Mouse (Mus musculus): Measurements from ENCODE around the gene Rsph1.
A peak's percentile ranks its signal among the peaks of the same experiment; 100 is the strongest.

The Rsph1 gene

DNA sequence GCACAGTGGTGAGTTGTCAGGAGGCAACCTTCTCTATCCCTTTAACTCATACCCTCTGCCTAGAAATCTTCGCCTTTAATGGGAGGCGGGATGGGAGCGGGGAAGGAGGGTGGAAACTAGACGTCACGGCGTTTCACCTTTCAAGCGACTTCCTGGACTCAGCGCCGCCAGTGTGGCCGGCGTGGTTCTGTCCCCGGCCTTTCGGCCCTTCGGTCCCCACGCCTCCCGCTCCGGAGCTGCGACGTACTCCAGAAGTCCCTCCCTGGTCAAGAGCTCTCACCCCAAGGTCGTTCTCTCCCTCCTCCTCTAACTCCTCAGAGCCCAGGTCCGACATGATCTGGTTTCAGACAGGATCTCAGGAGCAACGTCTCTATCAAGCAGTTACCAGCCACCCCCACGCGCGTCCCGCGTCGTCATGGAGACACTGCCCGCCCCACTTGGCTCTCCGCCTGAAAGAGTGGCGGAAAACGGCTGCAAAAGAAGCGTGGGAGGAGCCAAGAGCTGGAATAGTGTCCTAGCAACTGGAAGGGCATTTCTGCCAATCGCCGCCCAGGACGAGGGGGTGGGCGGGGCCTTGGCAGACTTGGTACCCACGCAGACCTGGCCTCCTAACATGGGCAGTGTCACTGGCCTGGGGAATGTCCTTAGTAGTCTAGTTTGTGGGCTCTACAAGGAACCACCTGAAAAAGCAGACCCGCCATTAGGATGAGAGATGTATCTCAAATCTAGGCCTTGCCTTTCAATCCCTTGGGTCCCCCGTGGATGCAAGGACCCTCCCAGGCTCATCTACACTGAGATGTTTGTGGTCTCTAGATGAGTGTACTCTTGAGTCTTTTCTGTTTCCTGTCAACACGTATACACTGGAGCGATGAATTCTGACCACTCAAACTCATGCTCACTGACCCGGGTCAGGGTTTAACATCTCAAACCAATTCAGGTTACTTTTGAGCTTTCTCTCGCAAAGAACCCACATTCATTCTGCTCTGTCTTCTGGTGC, at the start of gene Rsph1:
TSS of gene Rsph1 (minus strand) at position 462 of the 997 bp plus-strand sequence.
- peak; percentile 92 for DNase-seq

DNA sequence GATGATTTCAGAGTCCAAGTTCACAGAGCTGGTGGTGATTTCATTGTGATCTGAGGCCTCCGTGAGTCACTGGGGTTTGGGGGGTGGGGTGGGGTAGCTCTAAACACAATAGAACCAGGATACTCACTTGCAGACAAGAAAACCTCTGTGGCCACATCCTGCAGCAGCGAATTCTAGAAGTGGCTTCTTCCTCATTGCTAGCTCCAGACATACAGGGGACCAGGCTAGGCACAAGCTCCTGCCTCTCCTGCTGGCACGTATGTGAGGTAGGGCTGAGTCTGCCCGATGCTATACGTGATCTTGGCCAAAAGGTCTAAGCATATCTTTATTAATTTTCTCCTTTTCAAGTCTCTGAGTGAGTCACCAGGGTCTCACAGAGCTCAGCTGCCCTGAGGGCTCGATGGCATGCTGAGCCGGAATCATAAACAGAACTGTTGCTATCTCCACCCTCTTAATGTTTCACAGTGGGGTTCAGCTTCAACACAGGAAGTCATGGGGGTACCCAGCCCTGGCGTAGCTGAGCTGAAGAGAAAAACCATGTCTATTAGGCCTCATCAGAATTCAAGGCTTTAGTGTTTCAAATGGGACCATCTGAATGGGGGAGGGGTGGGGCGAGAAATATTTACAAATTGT, 49.2 kb upstream of the Rsph1 start:
- no peak for DNase-seq

DNA sequence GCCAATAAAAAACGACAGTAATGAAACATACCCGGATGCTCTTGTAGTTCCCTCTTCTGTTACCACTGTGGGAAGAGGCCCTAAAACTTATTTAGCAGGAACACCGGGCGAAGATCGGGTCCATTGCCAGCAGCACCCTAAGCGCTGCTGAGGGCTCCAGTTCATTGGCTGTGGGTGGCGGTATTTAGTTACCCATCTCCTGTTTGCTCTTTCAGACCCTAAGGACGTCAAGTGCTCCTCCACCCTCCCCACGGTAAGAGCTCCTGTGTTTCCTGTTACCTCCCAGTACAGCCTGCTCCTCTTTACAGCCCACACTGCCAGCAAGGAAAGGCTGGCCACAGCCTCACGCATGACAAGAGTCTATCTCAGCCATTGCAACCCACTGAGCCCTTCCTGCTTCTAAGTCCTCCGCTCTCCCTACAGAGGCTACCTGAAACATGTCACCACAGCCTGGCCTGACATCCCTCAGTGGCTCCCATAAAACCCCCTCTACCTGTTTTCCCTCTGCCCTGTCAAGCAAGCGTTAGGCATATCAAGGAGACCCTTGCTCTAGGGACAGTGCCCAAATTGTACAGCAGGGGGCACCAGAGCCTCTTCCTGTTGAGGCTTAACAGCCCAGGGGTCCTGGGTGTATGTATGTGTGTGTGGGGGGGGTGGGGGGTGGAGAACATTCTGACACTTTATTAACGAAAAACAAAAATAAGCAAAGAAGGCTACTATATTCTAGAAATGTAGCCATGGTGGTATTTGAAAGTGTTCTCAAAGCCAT, 48.5 kb upstream of the Rsph1 start:
- no peak for DNase-seq

DNA sequence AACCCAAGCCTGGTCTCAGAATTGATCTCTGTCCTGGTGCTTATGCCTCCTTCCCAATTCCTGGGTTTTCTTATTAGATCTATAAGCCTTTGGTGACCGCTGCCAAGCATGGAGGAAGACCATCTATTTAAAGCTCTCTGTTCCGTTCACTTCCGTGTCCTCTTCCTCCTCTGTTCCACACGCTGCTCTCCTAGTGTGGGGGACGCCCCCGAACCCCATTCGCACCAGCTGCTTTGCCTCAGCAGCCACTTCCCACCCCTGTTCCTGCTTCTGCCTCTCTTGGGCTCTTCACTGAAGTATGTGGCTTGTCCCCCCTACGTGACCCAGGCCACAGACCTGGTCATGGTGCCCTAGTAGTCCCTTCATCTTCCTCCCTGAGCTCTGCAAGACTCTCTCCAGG, 47.0 kb upstream of the Rsph1 start:
- no peak for DNase-seq

DNA sequence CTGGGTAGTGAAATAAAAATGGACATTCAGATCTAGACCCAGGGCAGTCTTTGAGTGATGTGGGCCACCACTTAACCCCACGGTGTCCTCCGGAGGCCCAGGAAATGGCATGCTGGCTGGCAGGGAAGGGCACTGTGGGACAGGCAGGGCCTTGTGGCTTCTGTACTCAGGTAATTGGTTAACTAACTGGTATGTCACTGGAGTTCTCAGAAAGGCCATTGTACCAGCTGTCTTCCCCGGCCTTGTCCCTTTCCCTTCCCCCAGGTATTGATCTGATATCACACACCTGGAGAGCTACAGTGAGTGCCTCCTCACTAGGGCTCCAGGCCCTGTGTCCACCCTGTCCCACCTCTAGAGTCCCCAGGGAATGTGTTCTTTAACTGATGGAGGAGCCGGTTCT, 46.2 kb upstream of the Rsph1 start:
- DNase-seq, result no peak

DNA sequence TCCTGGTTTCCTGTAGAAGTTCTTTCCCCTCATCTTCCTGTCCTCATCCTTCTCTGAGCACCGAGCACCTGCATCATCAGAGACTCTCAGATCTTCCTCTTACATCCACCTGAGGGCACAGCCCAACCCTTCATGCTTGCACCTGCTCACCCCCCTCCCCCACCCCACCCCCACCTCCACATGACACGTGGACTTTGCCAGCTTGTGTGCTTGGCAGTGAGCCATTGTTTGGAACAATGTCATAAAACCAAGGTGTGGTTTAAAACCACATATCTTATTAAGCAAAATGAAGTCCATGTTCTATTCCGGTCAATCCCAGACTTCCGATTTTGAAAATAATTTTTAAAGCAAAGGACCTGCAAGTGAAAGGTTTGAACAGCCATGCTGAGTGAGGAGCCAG, 45.3 kb upstream of the Rsph1 start:
- DNase-seq, result no peak

DNA sequence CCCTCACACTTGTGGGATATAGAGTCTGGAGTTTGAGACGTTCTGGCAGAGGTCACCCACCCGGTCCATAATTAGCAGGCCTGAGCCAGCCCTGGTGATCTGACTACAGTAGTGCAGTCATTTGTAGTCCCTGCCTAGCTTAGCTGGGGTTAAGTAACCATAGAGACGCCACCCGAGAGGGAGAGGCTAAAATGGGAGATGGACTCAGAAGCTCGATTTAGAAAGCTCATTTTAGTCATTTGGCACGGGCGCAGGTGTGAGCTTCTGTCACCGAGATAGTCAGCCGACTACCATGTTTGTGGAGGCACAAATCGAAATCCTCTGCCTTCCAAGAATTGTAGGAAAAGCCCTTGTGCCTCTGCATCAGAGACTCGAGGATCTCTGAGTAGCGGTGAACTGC, 44.2 kb upstream of the Rsph1 start:
- peak; percentile 66 for DNase-seq

DNA sequence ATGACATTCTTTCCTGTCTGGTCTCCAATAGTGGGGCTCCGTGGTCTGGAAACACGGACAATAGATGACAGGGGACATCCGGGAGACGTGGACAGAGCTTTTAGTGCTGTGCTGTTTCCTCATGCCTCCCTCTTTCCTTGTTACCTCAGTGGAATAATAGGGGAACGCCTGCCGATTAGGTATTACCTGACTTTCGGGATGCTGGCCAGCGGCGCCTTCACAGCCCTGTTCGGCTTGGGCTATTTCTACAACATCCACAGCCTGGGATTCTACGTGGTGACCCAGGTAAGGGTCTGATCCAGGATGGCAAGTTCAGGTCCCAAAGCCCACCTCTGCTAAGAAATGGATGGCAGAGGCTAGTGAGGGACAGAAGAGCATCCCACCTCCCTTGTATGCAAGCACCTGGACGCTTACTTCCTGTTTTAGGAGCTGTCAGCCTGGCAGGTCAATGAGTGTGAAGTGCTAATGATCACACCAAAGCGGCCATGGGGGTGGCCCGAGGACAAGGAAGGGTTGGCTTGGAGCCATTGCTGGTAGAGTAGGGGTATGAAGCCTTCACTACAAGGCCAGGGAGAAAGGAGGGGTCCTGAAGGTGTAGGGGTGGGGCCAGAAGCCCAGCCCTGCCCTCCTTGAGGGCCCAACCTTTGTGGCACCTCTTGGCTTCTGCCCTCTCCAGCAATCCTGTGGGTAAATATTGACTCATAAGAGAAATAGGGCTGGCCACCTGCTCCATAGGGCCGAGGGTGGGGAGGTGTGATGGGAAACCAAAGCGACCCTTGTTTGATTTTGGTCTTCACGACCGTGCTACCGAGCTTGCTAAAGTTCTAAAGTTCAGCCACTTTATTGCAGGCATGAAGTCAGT, 42.0 kb upstream of the Rsph1 start:
- no peak for DNase-seq

DNA sequence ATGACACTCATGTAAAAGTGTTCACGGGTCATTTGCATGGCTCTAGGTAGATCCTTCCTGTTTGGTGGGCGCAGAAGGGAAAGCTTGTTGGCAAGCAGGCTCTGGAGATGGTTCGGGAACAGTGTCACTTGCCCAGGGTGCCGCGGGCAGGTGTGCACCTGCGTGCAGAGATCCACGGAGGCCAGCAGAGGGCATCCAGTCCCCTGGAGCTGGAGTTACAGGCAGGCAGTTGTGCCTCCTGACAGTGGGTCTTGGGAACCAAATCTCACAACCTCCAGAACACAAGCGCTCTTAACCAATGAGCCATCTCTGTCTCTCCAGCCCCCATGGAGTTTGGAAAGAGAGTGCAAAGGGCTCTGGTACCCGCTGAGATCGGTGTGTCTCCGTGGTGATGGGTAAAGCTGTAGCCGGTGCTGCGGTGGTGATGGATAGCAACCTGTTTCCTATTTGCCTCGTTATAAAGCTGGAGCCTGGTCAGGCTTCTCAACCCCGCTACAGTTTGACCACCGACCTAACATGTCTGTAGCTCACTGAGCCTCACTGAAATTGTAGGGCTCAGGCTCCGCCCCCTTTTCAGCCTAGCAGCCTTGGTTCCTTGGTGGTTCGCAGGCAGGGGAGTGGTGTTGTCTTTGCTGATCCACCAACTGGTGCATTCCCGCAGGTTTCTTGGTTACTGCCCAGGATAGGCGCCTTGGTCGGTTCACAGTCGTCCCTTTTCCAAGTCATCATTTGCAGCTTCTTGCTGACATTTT, 40.5 kb upstream of the Rsph1 start:
- DNase-seq, result no peak

DNA sequence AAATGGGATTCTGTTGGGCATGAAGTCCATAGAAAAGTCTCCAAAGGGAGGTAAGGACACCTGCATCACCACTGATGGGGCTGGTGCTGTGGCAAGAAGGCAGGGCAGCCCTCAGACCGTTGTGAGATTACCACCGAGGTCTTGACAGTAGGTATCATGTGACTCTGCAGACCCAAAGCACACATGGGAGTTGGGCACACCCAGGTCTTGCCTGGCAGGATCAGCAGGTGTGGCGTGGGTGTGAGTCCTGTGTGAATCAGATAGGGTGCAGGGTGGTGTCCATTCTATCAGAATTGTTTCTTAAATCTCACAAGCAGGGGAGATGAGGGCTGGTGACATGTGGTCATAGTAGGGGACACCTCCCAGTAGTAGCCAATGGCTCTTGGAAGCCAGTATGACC, 39.8 kb upstream of the Rsph1 start:
- DNase-seq, result no peak

DNA sequence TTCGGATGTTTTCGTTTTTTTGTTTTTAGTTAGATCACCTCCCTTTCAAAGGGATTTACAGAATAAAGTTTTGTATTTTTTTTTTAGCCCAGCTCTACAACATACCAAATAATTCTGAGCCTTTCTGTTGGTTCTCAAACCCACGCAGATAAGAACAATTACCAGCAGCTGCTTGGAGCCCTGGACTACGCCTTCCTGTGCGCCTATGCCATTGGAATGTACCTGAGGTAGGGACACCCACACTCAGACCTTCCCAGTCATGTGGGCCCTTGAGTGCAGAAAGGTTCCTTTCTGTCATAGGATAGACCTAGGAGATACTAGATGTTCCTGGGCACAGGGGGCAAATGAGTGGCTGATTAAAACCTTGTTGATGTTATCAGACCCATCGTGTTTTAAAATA, 38.8 kb upstream of the Rsph1 start:
- DNase-seq, result no peak

DNA sequence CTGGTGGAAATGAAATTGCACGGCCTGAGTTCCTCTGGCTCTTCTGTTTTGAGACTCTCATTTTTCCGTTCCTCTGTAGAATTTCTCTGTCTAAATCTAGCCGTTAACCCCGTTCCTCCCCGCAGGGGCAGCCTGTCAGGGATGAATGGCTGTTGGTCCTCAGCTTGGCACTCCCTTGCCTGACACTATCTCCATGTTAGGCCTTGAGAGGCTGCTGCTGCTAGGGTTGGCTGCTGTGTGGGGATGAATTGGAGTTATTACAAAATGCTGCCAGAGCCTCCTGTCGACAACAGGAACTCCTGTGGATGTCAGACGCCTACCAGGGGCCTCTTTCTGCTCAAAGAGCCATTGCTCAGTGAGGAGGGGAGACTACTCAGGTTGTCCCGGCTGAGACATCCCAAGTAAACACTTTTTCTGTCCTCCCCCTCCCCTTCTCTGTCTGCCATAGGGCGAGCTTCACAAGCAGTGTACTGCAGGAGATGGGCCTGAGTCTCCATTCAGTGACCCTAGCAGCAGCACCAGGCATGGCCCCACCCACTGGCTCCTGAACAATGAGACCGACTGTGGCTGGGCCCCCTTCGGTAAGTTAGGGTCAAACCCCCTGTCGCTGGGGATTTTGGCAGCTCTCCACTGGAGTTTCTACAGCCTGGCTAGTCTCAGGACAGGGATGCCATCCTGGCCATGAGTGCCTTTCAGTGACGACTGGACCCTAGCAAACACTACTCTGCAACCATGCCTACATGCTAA, 38.0 kb upstream of the Rsph1 start:
- DNase-seq, result no peak

DNA sequence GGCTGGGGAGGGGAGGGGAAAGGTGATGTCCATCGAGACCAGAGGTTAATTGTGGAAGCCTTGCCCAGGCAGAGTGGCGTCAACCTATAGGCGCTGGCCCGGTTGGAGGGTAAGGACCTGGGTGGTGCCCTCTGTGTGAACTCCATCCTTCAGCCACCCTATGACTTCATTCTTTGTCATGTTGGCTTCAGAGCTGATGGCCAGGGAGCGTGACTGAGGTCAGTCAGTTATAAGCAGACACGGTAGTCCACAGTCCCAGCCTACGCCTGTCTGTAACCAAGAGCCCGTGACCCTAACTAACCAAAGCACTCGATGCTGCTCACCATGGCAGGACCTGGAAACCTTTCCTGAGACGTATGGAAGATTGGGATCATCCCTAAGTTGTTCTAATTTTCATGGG, 35.5 kb upstream of the Rsph1 start:
- no peak for DNase-seq

DNA sequence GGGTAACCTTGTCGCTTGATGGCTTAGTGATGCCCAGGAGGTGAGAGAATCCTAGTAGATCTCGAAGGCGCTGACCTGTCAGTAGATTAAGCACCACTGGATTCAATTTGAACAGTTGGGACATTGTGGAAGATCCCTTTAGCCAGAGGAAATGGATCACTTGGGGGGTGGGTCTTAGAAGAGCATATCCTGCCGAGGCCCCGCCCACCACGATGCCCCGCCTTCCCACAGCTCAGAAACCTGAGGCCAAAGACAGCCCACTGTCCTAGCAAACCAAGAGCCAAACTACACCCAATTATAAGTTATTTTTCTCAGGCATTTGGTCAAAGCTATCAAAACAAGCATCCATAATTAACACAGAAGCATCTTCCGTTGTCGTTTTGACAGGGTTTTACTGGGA, 33.9 kb upstream of the Rsph1 start:
- DNase-seq, result no peak

DNA sequence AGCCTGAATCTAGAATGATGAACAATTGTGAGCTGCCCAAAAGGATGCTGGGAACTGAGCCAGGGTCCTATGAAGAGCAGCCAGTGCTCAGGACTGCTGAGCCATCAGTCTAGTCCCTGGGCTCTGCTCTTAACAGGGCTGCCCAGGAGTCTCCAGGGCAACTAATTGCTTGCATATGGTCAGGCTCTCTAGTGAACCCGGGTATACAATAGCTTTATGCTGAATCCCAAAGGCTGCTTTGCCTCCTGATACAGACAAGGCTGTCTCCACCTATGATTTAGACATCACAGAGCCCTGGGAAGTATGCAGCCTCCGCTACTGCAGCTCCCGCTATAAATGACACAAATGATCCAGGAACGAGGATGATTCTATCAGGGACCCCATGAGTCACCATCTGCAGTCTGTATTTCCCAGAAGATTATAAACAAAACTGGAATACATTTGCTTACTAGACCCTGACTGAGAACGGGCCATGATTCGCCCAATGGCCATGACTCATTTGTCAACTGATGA, 32.2 kb upstream of the Rsph1 start:
- no peak for DNase-seq

DNA sequence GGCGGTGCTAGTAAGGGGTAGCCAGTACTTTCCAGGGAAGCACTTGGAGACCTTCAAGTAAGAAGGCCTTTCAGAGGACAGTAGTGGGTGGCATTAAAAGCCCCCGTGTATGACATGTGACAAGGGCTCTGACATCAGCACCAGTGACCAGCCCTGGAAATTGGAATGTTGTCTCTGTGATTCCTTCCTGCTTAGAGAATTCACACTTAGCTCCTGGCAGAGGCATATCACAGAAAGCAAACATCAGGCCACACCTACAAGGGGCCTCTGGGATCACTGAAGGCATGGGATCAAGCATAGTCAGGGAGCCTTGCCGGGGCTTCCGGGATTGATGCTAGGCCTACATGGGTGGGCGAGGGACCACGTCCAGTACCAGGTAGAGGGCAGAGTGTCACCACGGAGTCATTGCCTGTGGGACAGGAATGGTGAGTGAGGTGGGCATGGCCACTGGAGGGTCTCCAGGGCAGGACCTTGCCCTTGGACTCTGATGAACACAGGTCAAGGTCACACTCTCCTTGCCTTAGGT, 31.2 kb upstream of the Rsph1 start:
- no peak for DNase-seq

DNA sequence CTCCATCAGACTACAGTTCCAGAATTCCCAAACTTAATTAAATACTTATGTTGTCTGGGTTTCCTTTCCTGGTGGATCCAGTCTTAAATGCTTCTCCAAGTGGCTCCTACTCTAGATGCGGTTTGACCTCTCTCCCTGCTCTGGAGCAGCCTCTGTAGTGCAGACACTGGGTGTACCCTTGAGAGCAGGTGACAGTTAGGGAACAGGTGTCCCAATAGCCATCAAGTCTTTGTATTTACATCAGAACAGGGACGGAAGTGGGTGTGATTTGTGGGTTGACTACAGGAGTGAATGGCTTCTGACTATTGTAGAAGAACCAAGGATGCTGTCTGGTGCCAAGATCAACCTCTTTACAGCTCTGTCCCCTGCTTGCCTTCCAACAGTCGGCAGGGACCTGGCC, 30.6 kb upstream of the Rsph1 start:
- DNase-seq, result no peak

DNA sequence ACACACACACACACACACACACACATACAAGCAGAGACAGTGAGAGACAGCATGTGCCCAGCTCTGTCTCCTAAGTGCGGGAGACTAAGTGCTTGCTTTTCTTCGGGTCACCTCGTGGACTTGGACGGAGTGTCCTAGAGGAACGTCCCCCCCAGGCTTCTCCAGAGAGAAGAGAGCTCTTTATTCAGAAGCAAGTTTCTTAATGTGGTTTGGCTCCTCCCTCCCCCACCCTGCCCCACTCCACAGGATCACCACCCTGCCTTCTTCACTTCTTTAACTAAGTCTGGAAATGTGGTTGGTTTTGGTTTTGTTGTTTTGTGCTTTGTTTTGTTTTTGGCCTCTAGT, 28.6 kb upstream of the Rsph1 start:
- no peak for DNase-seq

DNA sequence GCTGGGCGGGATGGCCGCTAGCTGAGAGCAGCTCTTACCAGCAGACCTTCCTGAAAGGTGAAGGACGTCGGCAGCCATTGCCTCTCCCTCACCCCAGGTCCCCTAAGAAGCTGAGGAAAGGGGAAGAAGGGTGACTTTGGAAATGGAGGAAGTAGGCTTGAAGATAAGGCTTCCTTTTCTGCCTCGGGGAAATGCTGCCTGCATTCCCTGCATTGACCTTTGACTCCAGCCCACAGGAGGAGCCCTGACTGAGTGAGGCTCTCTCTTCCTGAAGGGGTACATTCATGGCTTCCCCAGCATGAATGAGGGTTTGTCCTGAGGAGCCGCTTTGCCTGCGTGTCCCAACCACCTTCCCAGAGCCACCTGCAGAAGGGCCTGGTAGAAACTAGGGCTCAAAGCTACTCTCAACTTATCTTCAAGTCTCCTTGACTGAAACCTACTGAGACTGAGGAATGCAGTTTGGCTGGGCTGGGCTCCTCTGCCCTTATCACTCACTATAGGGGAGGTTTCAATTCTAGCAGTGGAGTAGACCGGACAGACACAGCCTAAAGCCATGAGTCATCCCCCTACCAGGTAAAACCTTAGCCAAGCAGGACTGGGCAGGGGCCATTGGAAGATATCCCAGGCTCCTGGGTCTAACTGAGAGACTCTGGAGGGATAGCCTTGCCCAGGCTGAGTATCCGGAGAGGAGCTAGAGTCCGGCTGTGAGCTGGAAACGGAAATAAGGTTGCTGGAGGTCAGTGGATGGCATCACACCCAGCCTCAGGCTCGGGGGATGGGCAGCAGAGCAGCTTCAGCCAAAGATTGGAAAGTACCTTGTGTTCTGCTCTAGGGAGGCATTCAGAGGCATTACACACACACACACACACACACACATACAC, 28.0 kb upstream of the Rsph1 start:
- no peak for DNase-seq

DNA sequence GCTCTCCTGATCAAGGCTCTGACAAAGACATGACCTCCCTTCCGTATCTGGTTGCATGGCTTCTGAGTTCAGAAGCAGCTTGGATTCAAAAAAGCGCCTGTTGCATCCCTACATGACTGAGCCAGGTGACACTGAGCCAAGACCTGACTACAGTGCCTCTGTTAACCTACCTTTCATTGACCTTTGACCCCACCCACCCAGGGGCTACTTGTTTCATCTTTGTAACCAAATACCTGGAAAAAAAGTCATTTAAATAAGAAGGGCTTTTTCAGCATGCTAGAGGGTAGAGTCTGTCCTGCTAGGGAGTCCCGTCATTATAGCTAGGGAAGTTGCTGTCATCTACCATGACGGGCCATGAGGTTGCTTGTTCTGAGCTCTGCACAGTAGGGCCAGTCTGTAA, 26.2 kb upstream of the Rsph1 start:
- DNase-seq, result no peak

Measured in cerebellum, adult 9-11 months (tissue).